Mouse (Mus musculus): ENCODE results near the gene Thoc7. TPM values are rescaled to one million over a fixed set of nuclear protein-coding genes. Genes with fewer than 3 reads are reported as not detected.

Gene Thoc7
- total and polyA plus RNA-seq, 3 experiments = 21.1 to 228 (median 115) TPM

DNA sequence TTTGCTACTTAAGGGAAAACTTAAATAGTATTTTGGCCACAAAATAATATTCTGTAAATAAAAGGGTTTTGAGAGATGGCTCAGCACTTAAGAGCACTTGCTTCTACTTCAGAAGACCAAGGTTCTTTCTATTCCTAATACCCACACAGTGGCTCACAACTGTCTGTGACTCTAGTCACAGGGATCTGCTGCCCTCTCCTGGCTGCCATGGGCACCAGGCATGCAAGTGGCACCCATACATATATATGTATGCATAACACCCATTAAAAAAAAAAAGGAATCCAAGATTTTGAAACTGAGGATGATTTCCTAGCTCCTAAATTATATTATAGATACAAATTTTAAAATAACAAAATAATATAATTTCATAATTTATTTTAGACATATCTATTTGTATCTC, 11.3 kb downstream of the Thoc7 start:
- H3K27me3 ChIP-seq (ENCODE audit: insufficient read depth, low read length) = no peaks in the 10 kb centered on the region
- no peak for TF ChIP-seq POLR2AphosphoS5 (IDR thresholded peaks at IDR 0.05; ENCODE audit: insufficient replicate concordance, low read depth, low read length)
- no peak for TF ChIP-seq GATA1 (IDR thresholded peaks at IDR 0.05; ENCODE audit: borderline replicate concordance, low read length)
- TF ChIP-seq CTCF (IDR thresholded peaks at IDR 0.05; ENCODE audit: low read depth, low read length) = no peak
- TF ChIP-seq GATA2 (IDR thresholded peaks at IDR 0.05; ENCODE audit: borderline replicate concordance, low read depth, low read length) = no peak
- no peak for TF ChIP-seq TAL1 (conservative IDR thresholded peaks at IDR 0.05; ENCODE audit: low read depth, low read length)
- H3K4me3 ChIP-seq (ENCODE audit: low read depth, low read length) = no peak overlapping the region
- no peak for DNase-seq (ENCODE audit: low spot score)
- no peaks in the 10 kb centered on the region for H3K4me1 ChIP-seq (ENCODE audit: insufficient read depth, low read depth, low read length)
- peak; percentile 68; the same call in 1 of the 2 replicates for ATAC-seq (ENCODE audit: extremely low read depth, insufficient number of reproducible peaks, low FRiP score, poor library complexity, severe bottlenecking)
- H3K36me3 ChIP-seq (replicated peaks) = peaks cover 63% of the 10 kb centered on the region
- no peaks in the 10 kb centered on the region for H3K9me3 ChIP-seq (replicated peaks)

DNA sequence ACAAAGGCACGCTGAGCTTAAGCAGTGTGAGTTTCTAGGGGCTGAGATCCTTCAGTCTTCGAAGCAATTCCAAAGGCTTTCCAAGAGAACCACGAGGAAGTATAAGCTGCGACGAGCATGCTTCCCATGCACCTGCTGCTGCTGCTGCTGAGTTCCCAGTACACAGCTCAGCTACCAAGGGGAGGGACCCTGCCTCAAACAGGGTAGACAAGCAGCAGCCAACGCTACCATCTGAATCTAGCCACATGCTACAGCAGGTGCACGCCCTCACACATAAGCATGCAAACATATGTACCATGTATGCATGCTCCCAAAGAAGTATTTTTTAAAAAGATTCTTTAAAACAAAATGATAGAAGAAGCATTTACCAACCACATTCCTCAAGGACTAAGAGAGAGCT, 13.3 kb downstream of the Thoc7 start:
- Histone ChIP-seq H3K4me3 (ENCODE audit: low read depth, low read length) (no peak overlapping the region), H3K4me1 (ENCODE audit: insufficient read depth, low read depth, low read length) (no peaks in the 10 kb centered on the region), H3K9me3 (replicated peaks) (no peaks in the 10 kb centered on the region), H3K36me3 (replicated peaks) (peaks cover 55% of the 10 kb centered on the region), H3K27me3 (ENCODE audit: insufficient read depth, low read length) (no peaks in the 10 kb centered on the region)
- TF ChIP-seq GATA2 (IDR thresholded peaks at IDR 0.05; ENCODE audit: borderline replicate concordance, low read depth, low read length) = no peak
- no peak for TF ChIP-seq POLR2AphosphoS5 (IDR thresholded peaks at IDR 0.05; ENCODE audit: insufficient replicate concordance, low read depth, low read length)
- no peak for TF ChIP-seq GATA1 (IDR thresholded peaks at IDR 0.05; ENCODE audit: borderline replicate concordance, low read length)
- TF ChIP-seq TAL1 (conservative IDR thresholded peaks at IDR 0.05; ENCODE audit: low read depth, low read length) = no peak
- no peak for TF ChIP-seq CTCF (IDR thresholded peaks at IDR 0.05; ENCODE audit: low read depth, low read length)
- ATAC-seq (ENCODE audit: extremely low read depth, insufficient number of reproducible peaks, low FRiP score, poor library complexity, severe bottlenecking) (no peak), DNase-seq (ENCODE audit: low spot score) (no peak)

DNA sequence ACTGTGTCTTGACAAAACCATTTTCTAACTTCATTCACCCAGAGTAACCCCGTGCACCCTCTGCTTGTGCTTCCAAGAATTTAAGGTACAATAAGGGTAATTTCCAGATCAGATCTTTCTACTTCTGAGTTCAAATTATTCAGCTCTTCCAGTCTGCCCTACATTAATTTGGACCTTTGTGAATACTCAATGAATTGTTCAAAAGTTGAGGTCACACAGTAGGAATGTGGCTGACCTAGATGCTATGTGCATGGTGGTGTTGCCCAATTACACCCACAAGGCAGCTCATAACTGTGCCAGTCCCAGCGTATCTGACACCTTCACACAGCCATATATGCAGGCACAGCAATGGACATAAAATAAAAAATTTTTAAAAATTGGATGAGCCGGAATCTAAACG, 17.0 kb downstream of the Thoc7 start:
- Histone ChIP-seq H3K36me3 (replicated peaks) (peaks cover 28% of the 10 kb centered on the region), H3K4me1 (ENCODE audit: insufficient read depth, low read depth, low read length) (no peaks in the 10 kb centered on the region), H3K4me3 (ENCODE audit: low read depth, low read length) (no peak overlapping the region), H3K9me3 (replicated peaks) (no peaks in the 10 kb centered on the region), H3K27me3 (ENCODE audit: insufficient read depth, low read length) (no peaks in the 10 kb centered on the region)
- TF ChIP-seq TAL1 (conservative IDR thresholded peaks at IDR 0.05; ENCODE audit: low read depth, low read length) = no peak
- no peak for TF ChIP-seq CTCF (IDR thresholded peaks at IDR 0.05; ENCODE audit: low read depth, low read length)
- ATAC-seq (ENCODE audit: extremely low read depth, insufficient number of reproducible peaks, low FRiP score, poor library complexity, severe bottlenecking) (no peak), DNase-seq (ENCODE audit: low spot score) (no peak)

DNA sequence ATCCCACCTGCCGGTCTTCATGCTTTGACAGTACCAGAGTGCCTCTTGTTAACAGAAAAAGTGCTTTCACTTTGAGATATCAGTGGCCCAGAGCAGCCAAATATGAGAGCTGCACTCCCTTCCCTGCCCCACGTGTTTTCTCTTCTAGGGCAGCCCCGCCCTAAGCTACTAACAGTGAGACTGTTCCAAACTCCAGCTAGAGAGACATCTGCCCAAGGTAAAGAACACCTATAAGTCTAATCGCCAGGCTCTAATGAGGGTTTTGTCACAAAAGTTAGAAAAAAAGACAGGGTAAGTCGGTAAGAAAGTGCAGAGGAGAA, 27.6 kb downstream of the Thoc7 start:
- DNase-seq (ENCODE audit: low spot score) = no peak
- no peak overlapping the region for H3K4me3 ChIP-seq (ENCODE audit: low read depth, low read length)

DNA sequence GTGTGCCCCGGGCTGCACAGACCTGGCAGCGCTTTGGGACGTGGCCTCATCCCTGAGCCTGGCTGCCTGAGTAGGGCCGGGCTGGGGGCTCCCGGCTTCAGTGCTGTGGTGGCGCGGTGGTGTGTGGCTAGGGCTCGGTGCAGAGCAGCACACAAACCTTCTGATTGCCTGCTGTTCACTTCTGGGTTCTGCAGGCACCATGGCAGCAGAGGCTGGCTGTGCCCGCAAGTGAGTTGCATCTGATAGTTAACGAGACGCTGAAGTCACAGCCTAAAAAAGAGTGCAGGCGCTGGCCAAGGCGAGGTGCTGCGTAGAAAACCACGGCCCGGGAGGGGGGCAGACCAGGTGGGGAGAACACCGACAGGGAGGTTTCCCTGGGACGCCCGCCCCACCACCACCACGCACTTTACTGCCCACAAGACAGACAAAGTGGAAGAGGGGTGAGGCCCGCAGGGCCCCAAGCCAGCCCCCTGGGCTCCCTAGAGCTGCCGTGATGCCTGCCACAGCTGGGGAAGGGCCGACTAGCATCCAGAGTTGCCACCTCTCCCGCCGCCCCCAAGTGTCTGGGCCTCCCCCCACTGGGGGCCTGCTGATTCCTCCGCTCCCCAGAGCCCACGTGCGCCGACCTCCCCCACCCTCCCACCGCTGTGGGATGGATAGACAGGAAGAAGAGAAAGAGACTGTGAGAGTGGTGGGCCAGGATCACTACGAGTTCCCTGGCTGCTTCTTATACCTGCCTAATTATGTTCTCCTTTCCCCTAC, 28.2 kb downstream of the Thoc7 start:
- Histone ChIP-seq H3K4me3 (ENCODE audit: low read depth, low read length) (no peak overlapping the region), H3K9me3 (replicated peaks) (peaks cover 17% of the 10 kb centered on the region), H3K27me3 (ENCODE audit: insufficient read depth, low read length) (no peaks in the 10 kb centered on the region), H3K36me3 (replicated peaks) (no peaks in the 10 kb centered on the region), H3K4me1 (ENCODE audit: insufficient read depth, low read depth, low read length) (no peaks in the 10 kb centered on the region)
- no peak for DNase-seq (ENCODE audit: low spot score)
- no peak for ATAC-seq (ENCODE audit: extremely low read depth, insufficient number of reproducible peaks, low FRiP score, poor library complexity, severe bottlenecking)
- TF ChIP-seq CTCF (IDR thresholded peaks at IDR 0.05; ENCODE audit: low read depth, low read length) = no peak
- no peak for TF ChIP-seq GATA1 (IDR thresholded peaks at IDR 0.05; ENCODE audit: borderline replicate concordance, low read length)
- no peak for TF ChIP-seq GATA2 (IDR thresholded peaks at IDR 0.05; ENCODE audit: borderline replicate concordance, low read depth, low read length)
- no peak for TF ChIP-seq POLR2AphosphoS5 (IDR thresholded peaks at IDR 0.05; ENCODE audit: insufficient replicate concordance, low read depth, low read length)
- no peak for TF ChIP-seq TAL1 (conservative IDR thresholded peaks at IDR 0.05; ENCODE audit: low read depth, low read length)

More for the DNA sequence above, 27.6 kb downstream of the Thoc7 start:
- no peak for ATAC-seq (ENCODE audit: extremely low read depth, insufficient number of reproducible peaks, low FRiP score, poor library complexity, severe bottlenecking)
- Histone ChIP-seq H3K9me3 (replicated peaks) (peaks cover 17% of the 10 kb centered on the region), H3K4me1 (ENCODE audit: insufficient read depth, low read depth, low read length) (no peaks in the 10 kb centered on the region), H3K27me3 (ENCODE audit: insufficient read depth, low read length) (no peaks in the 10 kb centered on the region), H3K36me3 (replicated peaks) (no peaks in the 10 kb centered on the region)
- no peak for TF ChIP-seq GATA2 (IDR thresholded peaks at IDR 0.05; ENCODE audit: borderline replicate concordance, low read depth, low read length)
- no peak for TF ChIP-seq TAL1 (conservative IDR thresholded peaks at IDR 0.05; ENCODE audit: low read depth, low read length)
- TF ChIP-seq CTCF (IDR thresholded peaks at IDR 0.05; ENCODE audit: low read depth, low read length) = no peak
- TF ChIP-seq POLR2AphosphoS5 (IDR thresholded peaks at IDR 0.05; ENCODE audit: insufficient replicate concordance, low read depth, low read length) = no peak
- TF ChIP-seq GATA1 (IDR thresholded peaks at IDR 0.05; ENCODE audit: borderline replicate concordance, low read length) = no peak

DNA sequence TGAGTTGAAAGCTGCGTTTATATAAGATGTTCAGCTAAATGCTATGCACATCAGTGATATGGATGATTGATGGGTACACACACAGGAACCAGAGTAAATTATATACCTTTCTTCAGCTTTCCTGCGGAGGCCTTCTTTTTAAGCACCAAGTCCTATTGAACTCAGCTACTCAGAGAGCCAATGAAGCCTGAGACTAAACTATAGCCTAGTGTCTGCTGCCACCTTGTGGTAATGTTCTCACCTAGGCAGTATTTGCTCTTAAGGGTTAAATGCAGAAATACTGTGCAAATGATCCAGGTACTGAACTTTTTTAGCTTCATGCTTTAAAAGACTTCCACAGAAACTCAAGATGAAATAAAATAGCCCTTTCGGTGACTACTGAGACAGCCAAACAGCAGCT, 44.0 kb downstream of the Thoc7 start:
- Histone ChIP-seq H3K4me1 (ENCODE audit: insufficient read depth, low read depth, low read length) (no peaks in the 10 kb centered on the region), H3K9me3 (replicated peaks) (no peaks in the 10 kb centered on the region), H3K4me3 (ENCODE audit: low read depth, low read length) (no peak overlapping the region), H3K36me3 (replicated peaks) (no peaks in the 10 kb centered on the region), H3K27me3 (ENCODE audit: insufficient read depth, low read length) (no peaks in the 10 kb centered on the region)
- no peak for ATAC-seq (ENCODE audit: extremely low read depth, insufficient number of reproducible peaks, low FRiP score, poor library complexity, severe bottlenecking)
- no peak for TF ChIP-seq TAL1 (conservative IDR thresholded peaks at IDR 0.05; ENCODE audit: low read depth, low read length)
- TF ChIP-seq CTCF (IDR thresholded peaks at IDR 0.05; ENCODE audit: low read depth, low read length) = 0 out of 2 replicates have a peak, but pooled peaks have one; percentile 11
- no peak for TF ChIP-seq GATA1 (IDR thresholded peaks at IDR 0.05; ENCODE audit: borderline replicate concordance, low read length)
- TF ChIP-seq GATA2 (IDR thresholded peaks at IDR 0.05; ENCODE audit: borderline replicate concordance, low read depth, low read length) = no peak
- TF ChIP-seq POLR2AphosphoS5 (IDR thresholded peaks at IDR 0.05; ENCODE audit: insufficient replicate concordance, low read depth, low read length) = no peak
- no peak for DNase-seq (ENCODE audit: low spot score)

All from G1E (cell line).